In the genomic region with DNA sequence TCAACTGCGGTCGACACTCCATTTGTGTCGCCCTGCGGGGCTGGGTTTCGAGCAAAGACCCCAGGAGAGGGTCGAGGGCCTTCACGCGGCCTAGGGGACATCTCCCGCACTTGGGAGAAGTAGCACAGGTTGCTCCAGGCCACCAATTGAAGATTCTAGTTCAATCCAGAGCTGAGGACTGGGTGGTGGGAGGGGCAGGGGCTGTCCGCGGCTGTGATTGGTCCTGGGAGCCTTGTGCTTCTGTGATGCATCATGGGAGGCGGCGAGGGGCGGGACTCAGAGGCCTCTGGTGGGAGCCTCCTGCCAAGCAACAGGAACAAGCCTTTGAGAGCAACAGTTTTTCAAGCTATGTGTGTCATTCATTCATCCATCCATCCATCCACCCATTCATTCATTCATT, we compare ENCODE assay signal across 8 mouse cellular contexts.
A peak's percentile ranks its signal among the peaks of the same experiment; 100 is the strongest.
DNase-seq lines count a peak whose midpoint lies in the region; ATAC-seq lines count a peak whose summit lies in the region.

No protein-coding gene starts in this region.

- H3K4me3 ChIP-seq in kidney, embryonic 16.5 days (ENCODE audit: low read length): peak overlapping the region; percentile 22
- 0 out of 2 replicates have a peak overlapping the region, but pooled peaks have one; percentile 30 for H3K4me3 ChIP-seq in embryonic facial prominence, embryonic 10.5 days
- H3K4me3 ChIP-seq in limb, embryonic 10.5 days: peak overlapping the region; percentile 34

- ATAC-seq in kidney, embryonic 16.5 days (ENCODE audit: low FRiP score, low TSS enrichment): peak; percentile 75

- no peaks in the 10 kb centered on the region for H3K9me3 ChIP-seq in kidney, embryonic 16.5 days (ENCODE audit: low read length)
- H3K9me3 ChIP-seq in embryonic facial prominence, embryonic 10.5 days: no peaks in the 10 kb centered on the region
- H3K9me3 ChIP-seq in limb, embryonic 10.5 days (replicated peaks): no peaks in the 10 kb centered on the region

- H3K9ac ChIP-seq in kidney, embryonic 16.5 days (replicated peaks; ENCODE audit: low read length): no peak overlapping the region

- H3K4me2 ChIP-seq in kidney, embryonic 16.5 days (replicated peaks; ENCODE audit: low read depth, low read length): peak overlapping the region; percentile 34; the same call in 1 of the 2 replicates

- H3K4me1 ChIP-seq in kidney, embryonic 16.5 days (ENCODE audit: insufficient read depth, low read length): peaks cover 11% of the 10 kb centered on the region; the same call in 1 of the 2 replicates
- peaks cover 37% of the 10 kb centered on the region for H3K4me1 ChIP-seq in embryonic facial prominence, embryonic 10.5 days
- peaks cover 26% of the 10 kb centered on the region for H3K4me1 ChIP-seq in limb, embryonic 10.5 days

- H3K27me3 ChIP-seq in kidney, embryonic 16.5 days (ENCODE audit: insufficient read depth, low read length): no peaks in the 10 kb centered on the region
- peaks cover 7% of the 10 kb centered on the region for H3K27me3 ChIP-seq in embryonic facial prominence, embryonic 10.5 days (replicated peaks; ENCODE audit: low read depth, poor library complexity, severe bottlenecking)
- peaks cover 37% of the 10 kb centered on the region for H3K27me3 ChIP-seq in limb, embryonic 10.5 days (ENCODE audit: low read depth, poor library complexity, severe bottlenecking)

- WGBS in kidney, embryonic 16.5 days: 60% methylated on average over 14 of the region's 14 CpGs
- WGBS in embryonic facial prominence, embryonic 10.5 days: 47% methylated on average over 14 of the region's 14 CpGs
- WGBS in limb, embryonic 10.5 days: 49% methylated on average over 14 of the region's 14 CpGs

- DNase-seq in kidney, postnatal 10 days: no peak
- DNase-seq in Muller cell, postnatal 12 days (ENCODE audit: inconsistent ontology term): peak; percentile 47
- peak; percentile 70 for DNase-seq in embryonic facial prominence, embryonic 10.5 days (ENCODE audit: low spot score)
- peak; percentile 63 for DNase-seq in limb, embryonic 10.5 days (ENCODE audit: low spot score)
- peak; percentile 79 for DNase-seq in testis, postnatal 14 days (ENCODE audit: low spot score)
- no peak for DNase-seq in urinary bladder, adult 18-20 months (ENCODE audit: low spot score in 2 of 2)
- DNase-seq in thymus, postnatal 0 days (ENCODE audit: low spot score): no peak

- H3K27ac ChIP-seq in kidney, embryonic 16.5 days (ENCODE audit: low read length): no peak overlapping the region
- H3K27ac ChIP-seq in embryonic facial prominence, embryonic 10.5 days (replicated peaks): peak overlapping the region; percentile 73
- peak overlapping the region; percentile 76 for H3K27ac ChIP-seq in limb, embryonic 10.5 days

- no peaks in the 10 kb centered on the region for H3K36me3 ChIP-seq in kidney, embryonic 16.5 days (ENCODE audit: insufficient read depth, low read length)
- no peaks in the 10 kb centered on the region for H3K36me3 ChIP-seq in embryonic facial prominence, embryonic 10.5 days (replicated peaks)
- no peaks in the 10 kb centered on the region for H3K36me3 ChIP-seq in limb, embryonic 10.5 days

Comparison
In these comparisons a context has a peak if more than half of its experiments do, and no peak if none do; other contexts are left out.
1. DNase-seq: peak in Muller cell, postnatal 12 days (single experiment), embryonic facial prominence, embryonic 10.5 days (single experiment), limb, embryonic 10.5 days (single experiment) and testis, postnatal 14 days (single experiment); none in kidney, postnatal 10 days (single experiment), urinary bladder, adult 18-20 months (0 of 2) and thymus, postnatal 0 days (single experiment).
2. Peak in every context shown above with its lines, with median percentiles within 50 percentile points of each other: H3K4me3 ChIP-seq.